Mouse (Mus musculus) kidney, adult 18-20 months (tissue): ENCODE data around the gene Kank1.

Experiments used
- DNase-seq: peaks from one replicate; pipeline ENCODE4 v3.0.0; 2021

Kank1 gene

GRCm38 (mm10) chr19:25236596-25237491 is at the start of gene Kank1:
Kank1 (plus strand) TSS chr19:25236975.
- DNase-seq: peak; percentile 89

GRCm38 (mm10) chr19:25187681-25188080 is 49.1 kb upstream of the Kank1 start:
- peak; percentile 42 for DNase-seq

- DNase-seq: no peak
These were observed 43.0 kb upstream of the Kank1 start for GRCm38 (mm10) chr19:25193751-25194150.

- peak; percentile 58 for DNase-seq
These were observed 36.5 kb upstream of the Kank1 start for GRCm38 (mm10) chr19:25200081-25200860.

GRCm38 (mm10) chr19:25203077-25203476 is 33.7 kb upstream of the Kank1 start:
- DNase-seq: no peak

- peak; percentile 64 for DNase-seq
These were observed 29.8 kb upstream of the Kank1 start for GRCm38 (mm10) chr19:25206969-25207368.

GRCm38 (mm10) chr19:25207731-25208361 is 28.9 kb upstream of the Kank1 start:
- peak; percentile 50 for DNase-seq

GRCm38 (mm10) chr19:25208596-25209110 is 28.1 kb upstream of the Kank1 start:
- no peak for DNase-seq

GRCm38 (mm10) chr19:25220611-25221010 is 16.2 kb upstream of the Kank1 start:
- peak; percentile 76 for DNase-seq

- DNase-seq: peak; percentile 72
These were observed 14.7 kb upstream of the Kank1 start for GRCm38 (mm10) chr19:25221964-25222640.

- DNase-seq: no peak
These were observed 6.5 kb upstream of the Kank1 start for GRCm38 (mm10) chr19:25230058-25230974.

GRCm38 (mm10) chr19:25230975-25231334 is 5.8 kb upstream of the Kank1 start:
- DNase-seq: no peak

- no peak for DNase-seq
These were observed 4.7 kb upstream of the Kank1 start for GRCm38 (mm10) chr19:25232032-25232431.

GRCm38 (mm10) chr19:25237492-25238040 is 791 bp downstream of the Kank1 start:
- DNase-seq: peak; percentile 82

GRCm38 (mm10) chr19:25238121-25238520 is 1.3 kb downstream of the Kank1 start:
- DNase-seq: no peak

- DNase-seq: no peak
These were observed 6.8 kb downstream of the Kank1 start for GRCm38 (mm10) chr19:25243566-25243965.

GRCm38 (mm10) chr19:25246062-25246461 is 9.3 kb downstream of the Kank1 start:
- DNase-seq: no peak

- DNase-seq: no peak
These were observed 11.2 kb downstream of the Kank1 start for GRCm38 (mm10) chr19:25247858-25248552.

GRCm38 (mm10) chr19:25249230-25249629 is 12.5 kb downstream of the Kank1 start:
- DNase-seq: no peak

GRCm38 (mm10) chr19:25251610-25252140 is 14.9 kb downstream of the Kank1 start:
- no peak for DNase-seq
